Mouse (Mus musculus): ENCODE results near the gene Slc24a3.

Gene Slc24a3

GRCm38 (mm10) chr2:145288501-145288900, 120.9 kb downstream of the Slc24a3 start:
- no peak for DNase-seq (ENCODE audit: low spot score)

- no peak for DNase-seq (ENCODE audit: low spot score)
Observed at GRCm38 (mm10) chr2:145291473-145291872, 123.9 kb downstream of the Slc24a3 start.

- DNase-seq (ENCODE audit: low spot score): no peak
Observed at GRCm38 (mm10) chr2:145292196-145292595, 124.6 kb downstream of the Slc24a3 start.

- no peak for DNase-seq (ENCODE audit: low spot score)
Observed at GRCm38 (mm10) chr2:145292816-145293215, 125.3 kb downstream of the Slc24a3 start.

- DNase-seq (ENCODE audit: low spot score): no peak
Observed at GRCm38 (mm10) chr2:145296906-145297305, 129.4 kb downstream of the Slc24a3 start.

- DNase-seq (ENCODE audit: low spot score): peak; percentile 14
Observed at GRCm38 (mm10) chr2:145299914-145300699, 132.6 kb downstream of the Slc24a3 start.

GRCm38 (mm10) chr2:145307231-145307883, 139.8 kb downstream of the Slc24a3 start:
- DNase-seq (ENCODE audit: low spot score): no peak

- DNase-seq (ENCODE audit: low spot score): no peak
Observed at GRCm38 (mm10) chr2:145318916-145319315, 151.4 kb downstream of the Slc24a3 start.

GRCm38 (mm10) chr2:145321287-145321686, 153.7 kb downstream of the Slc24a3 start:
- DNase-seq (ENCODE audit: low spot score): no peak

- no peak for DNase-seq (ENCODE audit: low spot score)
Observed at GRCm38 (mm10) chr2:145321755-145322154, 154.2 kb downstream of the Slc24a3 start.

GRCm38 (mm10) chr2:145324477-145324876, 156.9 kb downstream of the Slc24a3 start:
- no peak for DNase-seq (ENCODE audit: low spot score)

- DNase-seq (ENCODE audit: low spot score): no peak
Observed at GRCm38 (mm10) chr2:145325852-145326251, 158.3 kb downstream of the Slc24a3 start.

- no peak for DNase-seq (ENCODE audit: low spot score)
Observed at GRCm38 (mm10) chr2:145326544-145326943, 159.0 kb downstream of the Slc24a3 start.

GRCm38 (mm10) chr2:145329756-145330155, 162.2 kb downstream of the Slc24a3 start:
- DNase-seq (ENCODE audit: low spot score): no peak

GRCm38 (mm10) chr2:145331525-145331924, 164.0 kb downstream of the Slc24a3 start:
- DNase-seq (ENCODE audit: low spot score): no peak

- no peak for DNase-seq (ENCODE audit: low spot score)
Observed at GRCm38 (mm10) chr2:145333466-145333865, 165.9 kb downstream of the Slc24a3 start.

- no peak for DNase-seq (ENCODE audit: low spot score)
Observed at GRCm38 (mm10) chr2:145336406-145336805, 168.9 kb downstream of the Slc24a3 start.

- no peak for DNase-seq (ENCODE audit: low spot score)
Observed at GRCm38 (mm10) chr2:145340816-145341215, 173.3 kb downstream of the Slc24a3 start.

- no peak for DNase-seq (ENCODE audit: low spot score)
Observed at GRCm38 (mm10) chr2:145342956-145343355, 175.4 kb downstream of the Slc24a3 start.

- DNase-seq (ENCODE audit: low spot score): no peak
Observed at GRCm38 (mm10) chr2:145344521-145344920, 177.0 kb downstream of the Slc24a3 start.

- DNase-seq (ENCODE audit: low spot score): no peak
Observed at GRCm38 (mm10) chr2:145353801-145354200, 186.2 kb downstream of the Slc24a3 start.

- no peak for DNase-seq (ENCODE audit: low spot score)
Observed at GRCm38 (mm10) chr2:145358236-145358942, 190.8 kb downstream of the Slc24a3 start.

GRCm38 (mm10) chr2:145363604-145364003, 196.1 kb downstream of the Slc24a3 start:
- DNase-seq (ENCODE audit: low spot score): no peak

Data from c-Kit-positive CD71-positive TER-119-positive erythroid progenitor cells, embryonic 14.5 days (primary cell).